Mouse (Mus musculus) intestine, postnatal 0 days (tissue): Measurements from ENCODE around the gene Rad51b. TPM values are rescaled to one million over a fixed set of nuclear protein-coding genes. Genes with fewer than 3 reads are reported as not detected.

Experiments
- ATAC-seq: fragments of 200-750 bp; cut with Nextera tagmentation; 2 replicates; pipeline ENCODE4 v1.8.0; 2017; ENCODE audit warnings: mild to moderate bottlenecking, moderate TSS enrichment, moderate library complexity
- H3K27ac ChIP-seq: fragments of 300-500 bp; sonication (generic); 2 replicates; pipeline ENCODE4 v1.5.1; 2014; ENCODE audit warnings: mild to moderate bottlenecking, low read depth, low read length, moderate library complexity
- H3K27me3 ChIP-seq: fragments of 300-500 bp; sonication (generic); replicated peaks from 2 replicates; pipeline ENCODE4 v1.6.1; 2014; ENCODE audit warnings: low read length, mixed read lengths; ENCODE audit not compliant: control insufficient read depth, insufficient read depth
- H3K36me3 ChIP-seq: fragments of 300-500 bp; sonication (generic); 2 replicates; pipeline ENCODE4 v1.6.1; 2014; ENCODE audit warnings: mild to moderate bottlenecking, moderate library complexity; ENCODE audit not compliant: control insufficient read depth, insufficient read depth
- H3K4me1 ChIP-seq: fragments of 300-500 bp; sonication (generic); replicated peaks from 2 replicates; pipeline ENCODE4 v1.6.1; 2014; ENCODE audit warnings: antibody characterized with exemption, low read length, mixed read lengths; ENCODE audit not compliant: control insufficient read depth, insufficient read depth
- H3K4me2 ChIP-seq: fragments of 300-500 bp; sonication (generic); replicated peaks from 2 replicates; pipeline ENCODE4 v1.6.1; 2014; ENCODE audit warnings: low read depth, mild to moderate bottlenecking, moderate library complexity
- H3K4me3 ChIP-seq: fragments of 300-500 bp; sonication (generic); 2 replicates; pipeline ENCODE4 v1.5.1; 2014; ENCODE audit warnings: low read depth, low read length
- H3K9ac ChIP-seq: fragments of 300-500 bp; sonication (generic); 2 replicates; pipeline ENCODE4 v1.6.1; 2014; ENCODE audit warnings: mild to moderate bottlenecking, low read depth, low read length
- H3K9me3 ChIP-seq: fragments of 300-500 bp; sonication (generic); 2 replicates; pipeline ENCODE4 v1.6.1; 2016; ENCODE audit warnings: mixed run types; ENCODE audit not compliant: control insufficient read depth
- CTCF ChIP-seq: sonication (generic); IDR thresholded peaks from 2 replicates; pipeline ENCODE4 v1.5.1; 2016; ENCODE audit warnings: low read depth, mild to moderate bottlenecking, control low read depth, antibody characterized with exemption, moderate library complexity
- WGBS: fragments of 180-500 bp; shearing (Covaris S2); extraction: QIAGEN DNeasy Blood & Tissue Kit; methylation state at CpG from one replicate; pipeline ENCODE4 v1.1.7; 2014; 5-methylcytosine and 5-hydroxymethylcytosine counted together
- polyA plus RNA-seq: library from polyadenylated mRNA; unstranded; fragments of >200 nt; fragmentation: Nextera tagmentation; extraction: Ambion mirVana; gene quantifications from 2 replicates; pipeline ENCODE4 v1.2.1, GENCODE M21; 2015

Rad51b gene
- polyA plus RNA-seq, 1 experiment from 2014 or later = 1.9 TPM

DNA sequence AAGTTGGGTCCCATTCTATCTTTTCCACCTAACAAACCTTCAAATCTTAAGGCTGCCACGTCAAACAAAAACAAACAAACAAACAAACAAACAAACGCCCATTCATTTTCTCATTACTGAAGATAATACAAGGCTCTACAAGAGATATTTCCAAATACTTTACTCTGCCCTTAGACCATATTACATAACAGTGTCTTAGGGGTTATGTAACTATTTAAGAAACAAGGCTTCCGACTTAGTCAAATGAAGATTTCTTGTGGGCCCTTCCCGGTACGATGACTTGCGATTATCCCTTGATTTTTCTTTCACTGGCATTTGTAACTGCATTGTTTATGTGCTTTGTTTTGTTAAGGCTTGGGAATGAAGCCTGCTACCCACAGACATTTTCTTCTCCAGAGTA, 379.2 kb downstream of the Rad51b start:
- Histone ChIP-seq H3K27ac (peak overlapping the region; percentile 36; the same call in 1 of the 2 replicates), H3K9me3 (no peaks in the 10 kb centered on the region), H3K4me3 (no peak overlapping the region), H3K4me1 (peaks cover 3% of the 10 kb centered on the region; the same call in 1 of the 2 replicates), H3K27me3 (no peaks in the 10 kb centered on the region), H3K36me3 (no peaks in the 10 kb centered on the region), H3K4me2 (no peak overlapping the region), H3K9ac (no peak overlapping the region)
- WGBS = 70% methylated on average over 6 of the region's 6 CpGs
- no peak for ATAC-seq
- TF ChIP-seq CTCF = no peak

DNA sequence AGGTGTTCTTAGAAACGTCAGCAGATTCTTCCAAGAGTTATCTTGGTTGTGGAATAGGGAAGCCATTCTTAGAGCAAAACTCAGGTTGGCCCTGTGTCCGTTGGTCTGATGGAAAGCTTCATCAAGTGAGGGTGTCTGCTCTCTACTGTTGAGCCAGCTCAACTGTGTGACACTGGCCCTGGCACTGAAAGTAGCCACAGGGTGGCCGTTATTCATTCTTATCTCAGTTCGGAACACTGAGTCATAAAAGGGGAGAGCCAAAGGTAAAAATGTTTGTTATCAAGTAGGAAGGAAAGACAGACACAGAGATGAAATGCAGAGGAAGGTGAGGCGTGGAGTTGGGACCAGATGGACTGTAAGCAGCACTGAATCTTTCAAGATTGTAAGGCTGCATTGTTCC, 379.8 kb downstream of the Rad51b start:
- Histone ChIP-seq H3K4me1 (peaks cover 3% of the 10 kb centered on the region; the same call in 1 of the 2 replicates), H3K36me3 (no peaks in the 10 kb centered on the region), H3K4me3 (no peak overlapping the region), H3K4me2 (no peak overlapping the region), H3K27me3 (no peaks in the 10 kb centered on the region), H3K9me3 (no peaks in the 10 kb centered on the region), H3K27ac (no peak overlapping the region; the same call in 1 of the 2 replicates), H3K9ac (no peak overlapping the region)
- TF ChIP-seq CTCF = no peak
- ATAC-seq = no peak
- WGBS = 50% methylated on average over 5 of the region's 5 CpGs

DNA sequence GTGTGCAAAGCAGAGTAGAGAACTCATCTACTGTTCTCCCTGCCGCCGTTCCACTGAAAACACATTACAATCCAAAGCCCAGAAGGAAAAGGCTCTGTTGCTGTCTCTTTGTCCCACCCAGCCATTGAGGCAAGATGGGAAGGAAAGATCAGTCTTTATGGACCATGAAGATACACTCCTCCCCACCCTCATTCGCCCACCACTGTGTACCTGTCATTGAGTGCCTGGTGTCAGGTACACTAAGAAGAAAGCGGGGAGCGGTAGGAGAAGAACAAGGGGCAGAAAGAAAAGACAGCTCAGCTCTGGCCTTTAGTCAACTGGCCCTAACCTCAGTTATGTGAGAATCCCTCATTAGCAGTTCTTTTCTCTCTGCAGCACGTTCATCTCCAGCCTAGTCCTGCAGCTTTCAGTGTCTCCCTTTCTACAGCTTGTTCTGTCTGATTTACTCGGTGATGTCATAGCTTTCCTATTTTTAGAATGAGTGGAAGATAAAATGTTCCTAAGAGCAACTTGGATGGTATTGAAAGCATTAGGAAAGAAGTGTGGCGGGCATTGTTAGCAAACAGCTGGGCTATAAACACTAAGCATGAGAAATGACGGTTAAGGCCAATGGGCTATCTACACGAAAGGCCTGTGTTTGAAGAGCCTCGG, 382.3 kb downstream of the Rad51b start:
- H3K9ac ChIP-seq = no peak overlapping the region
- no peaks in the 10 kb centered on the region for H3K9me3 ChIP-seq
- no peak overlapping the region for H3K4me3 ChIP-seq
- H3K27ac ChIP-seq = no peak overlapping the region
- peaks cover 3% of the 10 kb centered on the region; the same call in 1 of the 2 replicates for H3K4me1 ChIP-seq
- no peaks in the 10 kb centered on the region for H3K36me3 ChIP-seq
- no peak for TF ChIP-seq CTCF
- no peak overlapping the region for H3K4me2 ChIP-seq
- WGBS = 68% methylated on average over 11 of the region's 11 CpGs
- no peaks in the 10 kb centered on the region for H3K27me3 ChIP-seq
- no peak for ATAC-seq

DNA sequence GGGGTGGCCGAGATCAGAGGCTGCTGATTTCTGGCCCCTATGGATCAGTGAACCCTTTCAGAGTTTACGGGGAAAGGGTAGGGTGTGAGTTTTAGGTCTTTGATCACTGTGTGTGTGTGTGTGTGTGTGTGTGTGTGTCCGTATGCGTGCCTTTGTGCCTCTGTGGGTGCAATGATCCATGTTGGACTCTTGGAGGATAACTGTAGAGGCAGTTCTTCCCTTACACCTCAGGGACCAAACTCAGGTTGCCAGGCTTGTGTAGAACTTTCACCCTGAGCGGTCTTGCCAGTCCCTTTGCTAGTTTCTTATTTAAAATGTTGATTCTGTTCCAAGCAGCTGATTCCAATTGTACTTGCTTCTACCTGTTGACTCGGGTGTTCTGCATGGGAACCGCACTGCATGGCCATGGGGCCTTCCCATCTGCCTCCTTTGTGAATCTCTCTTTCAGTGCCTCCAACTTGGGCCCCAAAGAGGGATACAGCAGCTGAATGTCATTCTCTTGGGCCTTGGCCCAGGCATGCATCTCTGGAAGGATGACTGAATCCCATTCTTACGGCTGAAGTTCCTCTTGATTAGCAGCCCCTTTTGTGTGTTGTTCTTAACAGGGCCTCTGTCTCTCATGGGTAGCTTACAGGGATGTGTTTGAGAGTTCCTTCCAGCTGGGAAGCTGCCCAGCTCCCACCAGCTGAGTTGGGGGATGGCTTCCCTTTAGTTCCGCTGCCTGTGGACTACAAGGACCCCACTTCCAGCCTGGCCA, 383.0 kb downstream of the Rad51b start:
- H3K9ac ChIP-seq = no peak overlapping the region
- no peak for TF ChIP-seq CTCF

DNA sequence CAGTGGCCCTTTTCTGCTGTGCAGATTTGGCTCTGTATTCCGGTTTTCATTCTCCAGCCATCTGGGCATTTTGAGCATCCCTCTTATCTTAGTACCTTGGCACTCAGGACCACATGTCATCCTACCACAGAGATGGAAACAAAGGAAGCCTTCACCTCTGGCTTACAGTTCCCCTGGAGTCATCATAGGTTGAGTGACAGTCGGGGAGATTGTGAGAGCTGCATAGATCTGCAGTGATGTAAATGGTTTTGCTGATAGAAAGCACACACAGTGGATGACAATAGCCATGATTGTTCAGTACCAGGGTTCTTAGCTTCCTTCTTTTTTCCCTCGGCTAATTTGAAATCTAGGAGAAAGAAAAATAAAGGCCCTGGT, 383.6 kb downstream of the Rad51b start:
- WGBS = 57% methylated on average over 3 of the region's 3 CpGs
- H3K9ac ChIP-seq = no peak overlapping the region
- no peak overlapping the region for H3K27ac ChIP-seq
- no peaks in the 10 kb centered on the region for H3K27me3 ChIP-seq
- H3K9me3 ChIP-seq = no peaks in the 10 kb centered on the region
- H3K4me2 ChIP-seq = no peak overlapping the region
- H3K4me3 ChIP-seq = no peak overlapping the region
- no peak for TF ChIP-seq CTCF
- H3K36me3 ChIP-seq = no peaks in the 10 kb centered on the region
- no peak for ATAC-seq
- peaks cover 3% of the 10 kb centered on the region; the same call in 1 of the 2 replicates for H3K4me1 ChIP-seq

More for the DNA sequence above, 383.0 kb downstream of the Rad51b start:
- H3K4me2 ChIP-seq = no peak overlapping the region
- H3K4me3 ChIP-seq = no peak overlapping the region
- 86% methylated on average over 9 of the region's 9 CpGs for WGBS
- H3K9me3 ChIP-seq = no peaks in the 10 kb centered on the region
- H3K36me3 ChIP-seq = no peaks in the 10 kb centered on the region
- peaks cover 3% of the 10 kb centered on the region; the same call in 1 of the 2 replicates for H3K4me1 ChIP-seq
- no peak overlapping the region for H3K27ac ChIP-seq
- ATAC-seq = no peak
- H3K27me3 ChIP-seq = no peaks in the 10 kb centered on the region

DNA sequence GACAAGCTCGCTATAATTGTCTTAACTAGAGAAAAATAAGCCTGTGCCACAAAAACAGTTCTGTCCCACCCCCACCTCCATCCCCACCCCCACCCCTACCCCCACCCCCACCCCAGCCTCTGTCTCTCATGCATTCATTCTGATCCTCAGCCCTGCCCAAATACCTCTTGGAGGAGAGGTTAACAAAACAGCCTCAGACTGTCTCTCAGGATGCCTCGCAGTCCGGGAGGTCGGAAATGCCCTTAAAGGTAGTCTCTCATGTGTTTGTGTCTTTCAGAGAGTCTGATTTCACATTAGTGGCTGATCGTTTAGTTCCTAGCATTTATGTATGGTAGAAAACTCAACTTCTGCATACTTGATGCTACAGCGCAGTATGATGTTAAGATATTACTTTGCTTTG, 384.5 kb downstream of the Rad51b start:
- Histone ChIP-seq H3K36me3 (no peaks in the 10 kb centered on the region), H3K4me1 (peaks cover 3% of the 10 kb centered on the region; the same call in 1 of the 2 replicates), H3K27ac (no peak overlapping the region), H3K4me2 (no peak overlapping the region), H3K9ac (no peak overlapping the region), H3K4me3 (no peak overlapping the region), H3K27me3 (no peaks in the 10 kb centered on the region), H3K9me3 (no peaks in the 10 kb centered on the region)
- 92% methylated on average over 6 of the region's 6 CpGs for WGBS
- no peak for TF ChIP-seq CTCF
- no peak for ATAC-seq
